Mouse (Mus musculus): Measurements from ENCODE around the gene Tas2r139. TPM values are rescaled to one million over a fixed set of nuclear protein-coding genes. Genes with fewer than 3 reads are reported as not detected.
"Not testable (repeated sequence)": the region's sequence is repeated elsewhere in the genome, so short reads cannot be mapped to it uniquely, and the experiment has no call there.

Gene Tas2r139
- polyA plus RNA-seq (2011; ENCODE audit: insufficient read depth, insufficient read length, low replicate concordance, missing spikeins) = not detected in 2 replicates

DNA sequence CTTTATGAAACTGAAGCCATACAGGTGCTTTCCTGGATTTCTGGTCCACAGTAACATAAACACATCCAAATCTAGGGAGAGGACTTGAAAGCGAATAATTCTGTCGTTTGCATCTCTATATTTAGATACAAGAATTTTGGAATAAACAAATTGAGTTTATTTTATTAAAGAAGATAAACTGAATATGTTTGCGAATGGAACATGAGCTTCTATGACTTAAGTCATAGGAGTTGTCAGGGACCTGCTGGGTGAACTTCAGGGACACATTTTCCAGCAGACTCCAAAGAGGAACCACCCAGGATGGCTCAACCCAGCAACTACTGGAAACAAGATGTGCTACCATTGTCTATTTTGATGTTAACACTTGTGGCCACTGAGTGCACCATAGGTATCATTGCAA is at the start of gene Tas2r139:
Gene Tas2r139 (plus strand): TSS at position 301 of the 400 bp plus-strand sequence.
- H3K27ac ChIP-seq (ENCODE audit: control insufficient read depth, insufficient read depth, low read depth, low read length, poor library complexity) = no peak within 1 kb of the TSS
- 72% methylated on average over 3 of the region's 3 CpGs for WGBS
- no peaks in the 10 kb centered on the region for H3K4me1 ChIP-seq (ENCODE audit: control insufficient read depth, insufficient read depth, low read length)
- TF ChIP-seq POLR2A (IDR thresholded peaks at IDR 0.05; ENCODE audit: borderline replicate concordance, control insufficient read depth, low read depth, low read length) (no peak), CTCF (IDR thresholded peaks at IDR 0.05; ENCODE audit: control insufficient read depth, insufficient read depth, low read length) (no peak)
- no peak within 1 kb of the TSS for H3K4me3 ChIP-seq (replicated peaks; ENCODE audit: control insufficient read depth, low read depth, low read length)

DNA sequence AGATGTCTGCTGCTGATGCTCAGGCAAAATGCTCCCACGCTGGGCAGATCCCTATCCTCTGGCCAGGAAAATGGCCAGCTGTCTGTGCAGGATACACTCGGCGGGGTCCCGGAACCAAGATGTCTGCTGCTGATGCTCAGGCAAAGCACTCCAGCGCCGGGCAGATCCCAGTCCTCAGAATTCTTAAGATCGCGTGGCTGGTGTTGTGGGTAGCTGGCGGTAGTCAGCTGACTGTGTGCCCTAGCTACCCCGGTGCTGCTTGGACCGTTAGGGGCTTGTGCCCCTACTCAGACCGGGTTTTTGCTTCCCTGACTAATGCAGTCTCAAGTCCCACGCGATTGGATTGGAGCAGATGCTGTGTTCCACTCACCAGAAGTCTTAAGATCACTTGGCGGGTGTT is 10.4 kb downstream of the Tas2r139 start:
- H3K4me1 ChIP-seq (ENCODE audit: control insufficient read depth, insufficient read depth, low read length); H3K27ac ChIP-seq (ENCODE audit: control insufficient read depth, insufficient read depth, low read depth, low read length, poor library complexity); H3K4me3 ChIP-seq (replicated peaks; ENCODE audit: control insufficient read depth, low read depth, low read length): not testable (repeated sequence)
- 71% methylated on average over 15 of the region's 15 CpGs for WGBS

DNA sequence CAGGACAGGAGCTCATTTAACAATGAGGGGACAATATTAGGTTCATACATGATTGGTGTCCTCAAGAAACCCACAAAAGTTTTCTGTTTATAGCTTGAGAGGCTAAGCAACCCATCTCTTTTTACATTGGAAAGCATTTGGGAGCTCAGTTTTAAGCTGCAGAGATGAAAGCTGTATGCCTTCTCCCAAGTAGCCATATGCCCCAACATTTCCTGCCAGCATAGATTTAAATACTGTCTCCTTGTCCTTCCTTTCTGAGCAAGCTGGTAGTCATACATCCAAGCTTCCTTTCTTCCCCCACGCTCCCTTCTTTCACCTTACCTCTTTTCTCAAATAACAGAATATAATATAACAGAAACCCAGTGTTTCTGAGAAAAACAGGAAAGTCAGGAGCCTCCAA is 41.7 kb downstream of the Tas2r139 start:
- Histone ChIP-seq H3K4me3 (replicated peaks; ENCODE audit: control insufficient read depth, low read depth, low read length) (no peak overlapping the region), H3K27ac (ENCODE audit: control insufficient read depth, insufficient read depth, low read depth, low read length, poor library complexity) (no peak overlapping the region), H3K4me1 (ENCODE audit: control insufficient read depth, insufficient read depth, low read length) (no peaks in the 10 kb centered on the region)
- TF ChIP-seq POLR2A (IDR thresholded peaks at IDR 0.05; ENCODE audit: borderline replicate concordance, control insufficient read depth, low read depth, low read length) = no peak
- 38% methylated on average over 1 of the region's 1 CpGs for WGBS

DNA sequence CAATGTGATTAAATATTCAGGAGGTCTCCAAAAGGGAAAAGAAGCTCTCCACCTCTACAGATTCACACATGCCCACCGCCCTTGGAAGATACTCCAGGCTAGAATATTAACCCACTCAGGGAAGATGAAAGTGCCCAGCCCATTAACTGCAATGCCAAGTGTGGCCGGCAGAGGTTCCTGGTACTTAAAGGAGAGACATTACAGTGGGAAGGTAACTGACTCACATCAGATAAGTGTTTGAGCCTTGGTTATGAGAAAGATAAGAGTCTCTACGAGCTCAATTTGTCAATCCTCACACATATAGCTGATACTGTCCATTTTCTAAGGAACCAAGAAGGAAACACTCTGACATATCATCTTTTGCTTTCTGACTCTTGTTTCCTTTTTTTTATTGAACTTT is 45.5 kb downstream of the Tas2r139 start:
- H3K4me3 ChIP-seq (replicated peaks; ENCODE audit: control insufficient read depth, low read depth, low read length) = no peak overlapping the region
- H3K27ac ChIP-seq (ENCODE audit: control insufficient read depth, insufficient read depth, low read depth, low read length, poor library complexity) = no peak overlapping the region
- no peak for TF ChIP-seq POLR2A (IDR thresholded peaks at IDR 0.05; ENCODE audit: borderline replicate concordance, control insufficient read depth, low read depth, low read length)
- no peak for TF ChIP-seq CTCF (IDR thresholded peaks at IDR 0.05; ENCODE audit: control insufficient read depth, insufficient read depth, low read length)
- 31% methylated on average over 3 of the region's 3 CpGs for WGBS
- no peaks in the 10 kb centered on the region for H3K4me1 ChIP-seq (ENCODE audit: control insufficient read depth, insufficient read depth, low read length)

Other genes with a start within 250 kb of the Tas2r139 start
- not detected in 2 replicates for gene Sval1, start 189.3 kb upstream of the Tas2r139 start, polyA plus RNA-seq (2011; ENCODE audit: insufficient read depth, insufficient read length, low replicate concordance, missing spikeins)
- not detected in 2 replicates for gene Sval3, start 172.8 kb upstream of the Tas2r139 start, polyA plus RNA-seq (2011; ENCODE audit: insufficient read depth, insufficient read length, low replicate concordance, missing spikeins)
- not detected in 2 replicates for gene Sva, start 102.5 kb upstream of the Tas2r139 start, polyA plus RNA-seq (2011; ENCODE audit: insufficient read depth, insufficient read length, low replicate concordance, missing spikeins)
- gene Tas2r144, start 74.4 kb downstream of the Tas2r139 start, polyA plus RNA-seq (2011; ENCODE audit: insufficient read depth, insufficient read length, low replicate concordance, missing spikeins) = not detected in 2 replicates
- 1.3 and 8.3 TPM in 2 replicates for gene Gstk1, start 105.0 kb downstream of the Tas2r139 start, polyA plus RNA-seq (2011; ENCODE audit: insufficient read depth, insufficient read length, low replicate concordance, missing spikeins)
- gene Tmem139, start 121.0 kb downstream of the Tas2r139 start, polyA plus RNA-seq (2011; ENCODE audit: insufficient read depth, insufficient read length, low replicate concordance, missing spikeins) = not detected in 2 replicates
- 20.9 and 27.5 TPM in 2 replicates for gene Casp2, start 124.0 kb downstream of the Tas2r139 start, polyA plus RNA-seq (2011; ENCODE audit: insufficient read depth, insufficient read length, low replicate concordance, missing spikeins)
- 2.1 and 4.2 TPM in 2 replicates for gene Clcn1, start 145.7 kb downstream of the Tas2r139 start, polyA plus RNA-seq (2011; ENCODE audit: insufficient read depth, insufficient read length, low replicate concordance, missing spikeins)
- 0.85 TPM in 1 of 2 replicates, not detected in the other for gene Fam131b, start 183.7 kb downstream of the Tas2r139 start, polyA plus RNA-seq (2011; ENCODE audit: insufficient read depth, insufficient read length, low replicate concordance, missing spikeins)
- 90.3 and 169 TPM in 2 replicates for gene Zyx, start 208.7 kb downstream of the Tas2r139 start, polyA plus RNA-seq (2011; ENCODE audit: insufficient read depth, insufficient read length, low replicate concordance, missing spikeins)
- gene Epha1, start 232.3 kb downstream of the Tas2r139 start, polyA plus RNA-seq (2011; ENCODE audit: insufficient read depth, insufficient read length, low replicate concordance, missing spikeins) = not detected in 2 replicates